Mouse (Mus musculus): ENCODE results near the gene Rgl2. TPM values are rescaled to one million over a fixed set of nuclear protein-coding genes. Genes with fewer than 3 reads are reported as not detected.
A peak's percentile ranks its signal among the peaks of the same experiment; 100 is the strongest.

Rgl2 gene
- polyA plus RNA-seq, 1 experiment from 2014 or later = 28.2 TPM

- H3K4me2 ChIP-seq (replicated peaks; ENCODE audit: low read depth, low read length) = no peak overlapping the region
- H3K27me3 ChIP-seq (ENCODE audit: control insufficient read depth, insufficient read depth, low read length) = no peaks in the 10 kb centered on the region
- H3K4me1 ChIP-seq (ENCODE audit: control insufficient read depth, insufficient read depth, low read length) = no peaks in the 10 kb centered on the region
- 0 out of 2 replicates have a peak, but pooled peaks cover 2% of the 10 kb centered on the region for H3K9me3 ChIP-seq (ENCODE audit: control insufficient read depth, low read length)
- H3K9ac ChIP-seq (ENCODE audit: low read depth, low read length) = no peak overlapping the region
- peaks cover 30% of the 10 kb centered on the region for H3K36me3 ChIP-seq (ENCODE audit: control insufficient read depth, insufficient read depth, low read length)
- no peak overlapping the region for H3K27ac ChIP-seq (ENCODE audit: low read depth, low read length)
- WGBS = 85% methylated on average over 16 of the region's 16 CpGs
- no peak for ATAC-seq (ENCODE audit: low FRiP score, low TSS enrichment)
- no peak overlapping the region for H3K4me3 ChIP-seq (ENCODE audit: low read length)
These were observed 36.7 kb downstream of the Rgl2 start for GRCm38 (mm10) chr17:33965846-33966550.

GRCm38 (mm10) chr17:33968489-33968888, 39.1 kb downstream of the Rgl2 start:
- no peak overlapping the region for H3K9ac ChIP-seq (ENCODE audit: low read depth, low read length)
- no peak overlapping the region for H3K27ac ChIP-seq (ENCODE audit: low read depth, low read length)
- peak; percentile 61 for ATAC-seq (ENCODE audit: low FRiP score, low TSS enrichment)
- no peak overlapping the region for H3K4me3 ChIP-seq (ENCODE audit: low read length)
- WGBS = 5% methylated on average over 9 of the region's 9 CpGs
- H3K36me3 ChIP-seq (ENCODE audit: control insufficient read depth, insufficient read depth, low read length) = peaks cover 12% of the 10 kb centered on the region; the same call in 1 of the 2 replicates
- H3K4me1 ChIP-seq (ENCODE audit: control insufficient read depth, insufficient read depth, low read length) = no peaks in the 10 kb centered on the region
- H3K27me3 ChIP-seq (ENCODE audit: control insufficient read depth, insufficient read depth, low read length) = no peaks in the 10 kb centered on the region
- H3K9me3 ChIP-seq (ENCODE audit: control insufficient read depth, low read length) = 0 out of 2 replicates have a peak, but pooled peaks cover 2% of the 10 kb centered on the region
- H3K4me2 ChIP-seq (replicated peaks; ENCODE audit: low read depth, low read length) = no peak overlapping the region

- no peak overlapping the region for H3K4me2 ChIP-seq (replicated peaks; ENCODE audit: low read depth, low read length)
- H3K36me3 ChIP-seq (ENCODE audit: control insufficient read depth, insufficient read depth, low read length) = peaks cover 10% of the 10 kb centered on the region; the same call in 1 of the 2 replicates
- no peak overlapping the region for H3K27ac ChIP-seq (ENCODE audit: low read depth, low read length)
- ATAC-seq (ENCODE audit: low FRiP score, low TSS enrichment) = peak; percentile 17; the same call in 1 of the 2 replicates
- H3K4me3 ChIP-seq (ENCODE audit: low read length) = no peak overlapping the region
- 0 out of 2 replicates have a peak, but pooled peaks cover 2% of the 10 kb centered on the region for H3K9me3 ChIP-seq (ENCODE audit: control insufficient read depth, low read length)
- 28% methylated on average over 5 of the region's 5 CpGs for WGBS
- no peak overlapping the region for H3K9ac ChIP-seq (ENCODE audit: low read depth, low read length)
- no peaks in the 10 kb centered on the region for H3K4me1 ChIP-seq (ENCODE audit: control insufficient read depth, insufficient read depth, low read length)
- H3K27me3 ChIP-seq (ENCODE audit: control insufficient read depth, insufficient read depth, low read length) = no peaks in the 10 kb centered on the region
These were observed 39.6 kb downstream of the Rgl2 start for GRCm38 (mm10) chr17:33968927-33969326.

GRCm38 (mm10) chr17:33969394-33969793, 40.1 kb downstream of the Rgl2 start:
- H3K4me3 ChIP-seq (ENCODE audit: low read length) = no peak overlapping the region
- H3K4me1 ChIP-seq (ENCODE audit: control insufficient read depth, insufficient read depth, low read length) = no peaks in the 10 kb centered on the region
- H3K27ac ChIP-seq (ENCODE audit: low read depth, low read length) = no peak overlapping the region
- H3K9me3 ChIP-seq (ENCODE audit: control insufficient read depth, low read length) = 0 out of 2 replicates have a peak, but pooled peaks cover 2% of the 10 kb centered on the region
- H3K36me3 ChIP-seq (ENCODE audit: control insufficient read depth, insufficient read depth, low read length) = peaks cover 8% of the 10 kb centered on the region; the same call in 1 of the 2 replicates
- no peak for ATAC-seq (ENCODE audit: low FRiP score, low TSS enrichment)
- H3K4me2 ChIP-seq (replicated peaks; ENCODE audit: low read depth, low read length) = no peak overlapping the region
- H3K27me3 ChIP-seq (ENCODE audit: control insufficient read depth, insufficient read depth, low read length) = peaks cover 2% of the 10 kb centered on the region; the same call in 1 of the 2 replicates
- H3K9ac ChIP-seq (ENCODE audit: low read depth, low read length) = no peak overlapping the region
- WGBS = 81% methylated on average over 4 of the region's 4 CpGs

GRCm38 (mm10) chr17:33972691-33973090, 43.3 kb downstream of the Rgl2 start:
- no peak for ATAC-seq (ENCODE audit: low FRiP score, low TSS enrichment)

GRCm38 (mm10) chr17:33973572-33973971, 44.2 kb downstream of the Rgl2 start:
- peaks cover 26% of the 10 kb centered on the region for H3K27me3 ChIP-seq (ENCODE audit: control insufficient read depth, insufficient read depth, low read length)
- ATAC-seq (ENCODE audit: low FRiP score, low TSS enrichment) = no peak

More at GRCm38 (mm10) chr17:33972691-33973090, 43.3 kb downstream of the Rgl2 start:
- Histone ChIP-seq H3K36me3 (ENCODE audit: control insufficient read depth, insufficient read depth, low read length) (no peaks in the 10 kb centered on the region), H3K27ac (ENCODE audit: low read depth, low read length) (no peak overlapping the region), H3K4me2 (replicated peaks; ENCODE audit: low read depth, low read length) (no peak overlapping the region), H3K9me3 (ENCODE audit: control insufficient read depth, low read length) (0 out of 2 replicates have a peak, but pooled peaks cover 2% of the 10 kb centered on the region), H3K4me1 (ENCODE audit: control insufficient read depth, insufficient read depth, low read length) (0 out of 2 replicates have a peak, but pooled peaks cover under 1% of the 10 kb centered on the region), H3K4me3 (ENCODE audit: low read length) (no peak overlapping the region), H3K9ac (ENCODE audit: low read depth, low read length) (no peak overlapping the region), H3K27me3 (ENCODE audit: control insufficient read depth, insufficient read depth, low read length) (peaks cover 17% of the 10 kb centered on the region)
- 10% methylated on average over 1 of the region's 1 CpGs for WGBS

GRCm38 (mm10) chr17:33977861-33978557, 48.7 kb downstream of the Rgl2 start:
- Histone ChIP-seq H3K36me3 (ENCODE audit: control insufficient read depth, insufficient read depth, low read length) (no peaks in the 10 kb centered on the region), H3K9me3 (ENCODE audit: control insufficient read depth, low read length) (no peaks in the 10 kb centered on the region), H3K4me2 (replicated peaks; ENCODE audit: low read depth, low read length) (peak overlapping the region; percentile 55), H3K9ac (ENCODE audit: low read depth, low read length) (peak overlapping the region; percentile 50), H3K27ac (ENCODE audit: low read depth, low read length) (no peak overlapping the region), H3K4me3 (ENCODE audit: low read length) (peak overlapping the region; percentile 39), H3K27me3 (ENCODE audit: control insufficient read depth, insufficient read depth, low read length) (peaks cover 44% of the 10 kb centered on the region), H3K4me1 (ENCODE audit: control insufficient read depth, insufficient read depth, low read length) (peaks cover 7% of the 10 kb centered on the region; the same call in 1 of the 2 replicates)
- ATAC-seq (ENCODE audit: low FRiP score, low TSS enrichment) = no peak
- 2% methylated on average over 57 of the region's 57 CpGs for WGBS

More at GRCm38 (mm10) chr17:33973572-33973971, 44.2 kb downstream of the Rgl2 start:
- no peaks in the 10 kb centered on the region for H3K36me3 ChIP-seq (ENCODE audit: control insufficient read depth, insufficient read depth, low read length)
- peaks cover 7% of the 10 kb centered on the region; the same call in 1 of the 2 replicates for H3K4me1 ChIP-seq (ENCODE audit: control insufficient read depth, insufficient read depth, low read length)
- no peak overlapping the region for H3K27ac ChIP-seq (ENCODE audit: low read depth, low read length)
- WGBS = 60% methylated on average over 3 of the region's 3 CpGs
- H3K9me3 ChIP-seq (ENCODE audit: control insufficient read depth, low read length) = 0 out of 2 replicates have a peak, but pooled peaks cover 2% of the 10 kb centered on the region
- H3K9ac ChIP-seq (ENCODE audit: low read depth, low read length) = no peak overlapping the region
- no peak overlapping the region for H3K4me2 ChIP-seq (replicated peaks; ENCODE audit: low read depth, low read length)
- H3K4me3 ChIP-seq (ENCODE audit: low read length) = no peak overlapping the region

- Histone ChIP-seq H3K4me2 (replicated peaks; ENCODE audit: low read depth, low read length) (peak overlapping the region; percentile 55), H3K9ac (ENCODE audit: low read depth, low read length) (peak overlapping the region; percentile 50), H3K4me3 (ENCODE audit: low read length) (peak overlapping the region; percentile 39), H3K4me1 (ENCODE audit: control insufficient read depth, insufficient read depth, low read length) (peaks cover 7% of the 10 kb centered on the region; the same call in 1 of the 2 replicates), H3K36me3 (ENCODE audit: control insufficient read depth, insufficient read depth, low read length) (no peaks in the 10 kb centered on the region), H3K27me3 (ENCODE audit: control insufficient read depth, insufficient read depth, low read length) (peaks cover 44% of the 10 kb centered on the region), H3K9me3 (ENCODE audit: control insufficient read depth, low read length) (no peaks in the 10 kb centered on the region), H3K27ac (ENCODE audit: low read depth, low read length) (no peak overlapping the region)
- ATAC-seq (ENCODE audit: low FRiP score, low TSS enrichment) = peak; percentile 47
- WGBS = under 1% methylated on average over 16 of the region's 17 CpGs
These were observed 49.3 kb downstream of the Rgl2 start for GRCm38 (mm10) chr17:33978631-33979031.
